ENCODE assay signal across 7 mouse cellular contexts in genomic region chr2:125672957-125673631, GRCm38 (mm10). TPM values are rescaled to one million over a fixed set of nuclear protein-coding genes. Genes with fewer than 3 reads are reported as not detected.
A peak's percentile ranks its signal among the peaks of the same experiment; 100 is the strongest.
DNase-seq lines count a peak whose midpoint lies in the region; ATAC-seq lines count a peak whose summit lies in the region.

Gene Eid1, plus strand, starts transcription at chr2:125673095.

- no peaks in the 10 kb centered on the region for H3K36me3 ChIP-seq in embryonic facial prominence, embryonic 11.5 days (replicated peaks; ENCODE audit: control insufficient read depth, insufficient read depth, low read depth, low read length)
- H3K36me3 ChIP-seq in limb, embryonic 12.5 days, result peaks cover 4% of the 10 kb centered on the region; the same call in 1 of the 2 replicates
- H3K36me3 ChIP-seq in midbrain, embryonic 14.5 days (ENCODE audit: control insufficient read depth, insufficient read depth, low read length), result no peaks in the 10 kb centered on the region

- ATAC-seq in embryonic facial prominence, embryonic 11.5 days (replicated peaks; ENCODE audit: insufficient number of reproducible peaks, low FRiP score, low TSS enrichment, low read depth), result peak; percentile 84
- ATAC-seq in limb, embryonic 12.5 days (ENCODE audit: insufficient number of reproducible peaks, insufficient read depth, low FRiP score, low TSS enrichment, low read depth), result peak; percentile 89
- peak; percentile 95 for ATAC-seq in midbrain, embryonic 14.5 days (ENCODE audit: low FRiP score, low TSS enrichment)

- peak within 1 kb of the TSS; percentile 62 for H3K4me2 ChIP-seq in embryonic facial prominence, embryonic 11.5 days (ENCODE audit: low read depth, low read length)
- peak within 1 kb of the TSS; percentile 69 for H3K4me2 ChIP-seq in limb, embryonic 12.5 days
- peak within 1 kb of the TSS; percentile 61 for H3K4me2 ChIP-seq in midbrain, embryonic 14.5 days (ENCODE audit: low read length)

- H3K9me3 ChIP-seq in embryonic facial prominence, embryonic 11.5 days (replicated peaks; ENCODE audit: control insufficient read depth, low read length), result no peaks in the 10 kb centered on the region
- H3K9me3 ChIP-seq in limb, embryonic 12.5 days, result no peaks in the 10 kb centered on the region
- no peaks in the 10 kb centered on the region for H3K9me3 ChIP-seq in midbrain, embryonic 14.5 days (ENCODE audit: control insufficient read depth, low read length)

- WGBS in embryonic facial prominence, embryonic 11.5 days, result under 1% methylated on average over 67 of the region's 79 CpGs
- WGBS in limb, embryonic 12.5 days, result under 1% methylated on average over 65 of the region's 79 CpGs
- WGBS in midbrain, embryonic 14.5 days, result under 1% methylated on average over 77 of the region's 79 CpGs

- peak within 1 kb of the TSS; percentile 90 for H3K27ac ChIP-seq in embryonic facial prominence, embryonic 11.5 days (replicated peaks; ENCODE audit: low read depth, low read length)
- peak within 1 kb of the TSS; percentile 95 for H3K27ac ChIP-seq in limb, embryonic 12.5 days
- H3K27ac ChIP-seq in midbrain, embryonic 14.5 days (replicated peaks; ENCODE audit: low read depth, low read length), result peak within 1 kb of the TSS; percentile 97

- H3K9ac ChIP-seq in embryonic facial prominence, embryonic 11.5 days (replicated peaks; ENCODE audit: low read length), result peak within 1 kb of the TSS; percentile 96
- H3K9ac ChIP-seq in limb, embryonic 12.5 days (replicated peaks), result peak within 1 kb of the TSS; percentile 94
- peak within 1 kb of the TSS; percentile 93 for H3K9ac ChIP-seq in midbrain, embryonic 14.5 days (replicated peaks; ENCODE audit: low read length)

- H3K27me3 ChIP-seq in embryonic facial prominence, embryonic 11.5 days (ENCODE audit: control insufficient read depth, insufficient read depth, low read length), result no peaks in the 10 kb centered on the region
- H3K27me3 ChIP-seq in limb, embryonic 12.5 days, result no peaks in the 10 kb centered on the region
- no peaks in the 10 kb centered on the region for H3K27me3 ChIP-seq in midbrain, embryonic 14.5 days (ENCODE audit: control insufficient read depth, insufficient read depth, low read length)

- peak; percentile 87 for DNase-seq in adrenal gland, postnatal 25 days
- peak; percentile 83 for DNase-seq in embryonic facial prominence, embryonic 11.5 days (ENCODE audit: low spot score)
- DNase-seq in heart, adult 11 months, result peak; percentile 98
- peak; percentile 79 for DNase-seq in kidney, adult 18-20 months
- peak; percentile 96 for DNase-seq in midbrain, embryonic 14.5 days
- peak; percentile 69 to 73 for DNase-seq in spleen, adult 18-20 months

- H3K4me1 ChIP-seq in embryonic facial prominence, embryonic 11.5 days (ENCODE audit: control insufficient read depth, insufficient read depth, low read length), result no peaks in the 10 kb centered on the region
- H3K4me1 ChIP-seq in limb, embryonic 12.5 days (replicated peaks), result peaks cover 10% of the 10 kb centered on the region
- peaks cover 14% of the 10 kb centered on the region for H3K4me1 ChIP-seq in midbrain, embryonic 14.5 days (ENCODE audit: control insufficient read depth, insufficient read depth, low read length)

- H3K4me3 ChIP-seq in embryonic facial prominence, embryonic 11.5 days (ENCODE audit: low read depth, low read length), result peak within 1 kb of the TSS; percentile 80
- H3K4me3 ChIP-seq in limb, embryonic 12.5 days (replicated peaks), result peak within 1 kb of the TSS; percentile 79
- peak within 1 kb of the TSS; percentile 81 for H3K4me3 ChIP-seq in midbrain, embryonic 14.5 days (replicated peaks; ENCODE audit: low read depth, low read length)

RNA-seq across cellular contexts. Expression of gene Eid1, which starts in this region (rescaled TPM):
- total RNA-seq in adrenal gland, postnatal 25 days (2021), result 104 and 123 TPM in 2 replicates
- 332 and 336 TPM in 2 replicates for polyA plus RNA-seq in embryonic facial prominence, embryonic 11.5 days (2014; fragmentation: Nextera tagmentation; extraction: Ambion mirVana)
- polyA plus RNA-seq in limb, embryonic 12.5 days (2016; fragmentation: Nextera tagmentation; extraction: Ambion mirVana), result 276 and 293 TPM in 2 replicates
- 543 and 574 TPM in 2 replicates for polyA plus RNA-seq in midbrain, embryonic 14.5 days (2014; fragmentation: Nextera tagmentation; extraction: Ambion mirVana)

Comparison
In these comparisons a context has a peak if more than half of its experiments do, and no peak if none do; other contexts are left out.
1. Peak in every context shown above with its lines: DNase-seq, ATAC-seq, H3K4me3 ChIP-seq and H3K27ac ChIP-seq.